Mouse (Mus musculus) small intestine, adult 2 months (tissue): Measurements from ENCODE around the gene Trappc12.

ENCODE experiments used
- CTCF ChIP-seq: fragments of 200-500 bp; IDR thresholded peaks from 2 replicates; pipeline ENCODE4 v1.5.1; 2012; ENCODE audit warnings: low read depth, mild to moderate bottlenecking, control low read depth, inconsistent platforms, low read length, moderate library complexity, mixed read lengths; ENCODE audit not compliant: insufficient replicate concordance, insufficient read length; ENCODE audit errors: extremely low read depth
- POLR2A ChIP-seq: fragments of 200-500 bp; IDR thresholded peaks from 2 replicates; pipeline ENCODE4 v1.6.1; 2012; ENCODE audit warnings: low read depth, mild to moderate bottlenecking, control low read depth, inconsistent platforms, low read length, moderate library complexity

- no peak for TF ChIP-seq CTCF
- TF ChIP-seq POLR2A: no peak
These were observed 49.0 kb downstream of the Trappc12 start for GRCm38 (mm10) chr12:28701302-28701701.
